Mouse (Mus musculus) CD4-positive, CD25-positive, alpha-beta regulatory T cell (primary cell): Measurements from ENCODE around the gene H2bfm. TPM values are rescaled to one million over a fixed set of nuclear protein-coding genes. Genes with fewer than 3 reads are reported as not detected.

Source experiments
- polyA plus RNA-seq: library from polyadenylated mRNA; unstranded; fragments of 100-300 nt; shearing (Covaris generic); gene quantifications from one replicate; pipeline ENCODE4 v1.2.1, GENCODE M21; 2017

The H2bfm gene
- polyA plus RNA-seq: not detected

GRCm38 (mm10) chrX:136927031-136927430 lies at the start of gene H2bfm:
Gene H2bfm (plus strand): TSS chrX:136927325.

GRCm38 (mm10) chrX:136975397-136975796 lies 48.3 kb downstream of the H2bfm start, which contains the start of gene Tmsb15b2:
Gene Tmsb15b2 (minus strand): TSS chrX:136975497.

GRCm38 (mm10) chrX:136976424-136977084 lies 49.4 kb downstream of the H2bfm start, which contains the start of the genes Tmsb15l and Tmsb15b1:
Gene Tmsb15l (minus strand): TSS chrX:136976869.
Gene Tmsb15b1 (minus strand): TSS chrX:136976874.

Other genes with a start within 250 kb of the H2bfm start
- 0.08 TPM for gene Tceal1, start 219.3 kb upstream of the H2bfm start, polyA plus RNA-seq
- gene Morf4l2, start 183.6 kb upstream of the H2bfm start, polyA plus RNA-seq: 88.5 TPM
- gene Glra4, start 147.2 kb upstream of the H2bfm start, polyA plus RNA-seq: 0.10 TPM
- gene Plp1, start 104.7 kb upstream of the H2bfm start, polyA plus RNA-seq: 2.2 TPM
- not detected for gene Rab9b, start 58.6 kb upstream of the H2bfm start, polyA plus RNA-seq
- gene Tmsb15b2, start 48.2 kb downstream of the H2bfm start, polyA plus RNA-seq: 59.4 TPM
- gene Tmsb15l, start 49.5 kb downstream of the H2bfm start, polyA plus RNA-seq: 3.6 TPM
- gene Tmsb15b1, start 49.5 kb downstream of the H2bfm start, polyA plus RNA-seq: 21.6 TPM
- gene Zcchc18, start 65.8 kb downstream of the H2bfm start, polyA plus RNA-seq: 25.2 TPM
- 12.3 TPM for gene Slc25a53, start 111.0 kb downstream of the H2bfm start, polyA plus RNA-seq
- 6.3 TPM for gene Fam199x, start 122.3 kb downstream of the H2bfm start, polyA plus RNA-seq
- gene Esx1, start 194.8 kb downstream of the H2bfm start, polyA plus RNA-seq: not detected